Mouse (Mus musculus) hindbrain, embryonic 10.5 days (tissue): ENCODE measurements at regions not wholly inside any gene's neighbourhood (a gene's known extent, or its start where the extent isn't known, plus 50 kb on each side); places are given as distances from the start of the nearest gene placed in this dataset.

Source experiments
- DNase-seq: peaks from one replicate; pipeline ENCODE4 v3.0.0-alpha.2; 2017; ENCODE audit warnings: low spot score
- H3K27ac ChIP-seq: fragments of 300-500 bp; sonication (generic); 2 replicates; pipeline ENCODE4 v1.5.1; 2016; ENCODE audit warnings: mild to moderate bottlenecking, moderate library complexity
- H3K27me3 ChIP-seq: fragments of 300-500 bp; sonication (generic); 2 replicates; pipeline ENCODE4 v1.6.1; 2016; ENCODE audit warnings: mild to moderate bottlenecking; ENCODE audit not compliant: poor library complexity, insufficient read depth, severe bottlenecking
- H3K36me3 ChIP-seq: fragments of 300-500 bp; sonication (generic); 2 replicates; pipeline ENCODE4 v1.6.1; 2016; ENCODE audit warnings: mild to moderate bottlenecking, moderate library complexity
- H3K4me1 ChIP-seq: fragments of 300-500 bp; sonication (generic); replicated peaks from 2 replicates; pipeline ENCODE4 v1.6.1; 2016; ENCODE audit warnings: mild to moderate bottlenecking
- H3K4me3 ChIP-seq: fragments of 300-500 bp; sonication (generic); 2 replicates; pipeline ENCODE4 v1.5.1; 2016; ENCODE audit warnings: mild to moderate bottlenecking, moderate library complexity
- H3K9me3 ChIP-seq: fragments of 300-500 bp; sonication (generic); 2 replicates; pipeline ENCODE4 v1.6.1; 2016; ENCODE audit warnings: mild to moderate bottlenecking, moderate library complexity
- WGBS: fragments of 180-500 bp; shearing (Covaris S2); methylation state at CpG from one replicate; pipeline ENCODE4 v1.1.7; 2016; 5-methylcytosine and 5-hydroxymethylcytosine counted together

DNA sequence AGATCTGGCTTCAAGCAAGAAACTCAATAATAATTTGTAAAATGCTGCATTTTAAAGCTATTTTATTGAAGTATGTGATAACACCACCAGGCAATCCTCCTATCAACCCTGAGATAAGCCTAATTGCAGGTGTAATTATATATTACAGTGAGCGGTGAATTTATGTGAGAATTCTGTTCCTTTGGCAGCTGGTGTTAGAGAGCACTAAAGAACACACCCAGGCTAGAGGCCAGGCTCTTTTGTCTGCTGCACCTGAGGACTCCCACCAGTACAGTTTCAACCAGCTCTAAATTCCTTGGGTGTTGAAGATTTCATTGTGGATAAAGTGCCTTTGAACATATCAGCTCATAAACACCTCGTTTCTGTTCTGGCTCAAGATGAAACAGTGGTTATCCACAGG is 77.6 kb upstream of the Kdr start:
- H3K9me3 ChIP-seq = no peaks in the 10 kb centered on the region
- 86% methylated on average over 2 of the region's 2 CpGs for WGBS
- no peak for DNase-seq

DNA sequence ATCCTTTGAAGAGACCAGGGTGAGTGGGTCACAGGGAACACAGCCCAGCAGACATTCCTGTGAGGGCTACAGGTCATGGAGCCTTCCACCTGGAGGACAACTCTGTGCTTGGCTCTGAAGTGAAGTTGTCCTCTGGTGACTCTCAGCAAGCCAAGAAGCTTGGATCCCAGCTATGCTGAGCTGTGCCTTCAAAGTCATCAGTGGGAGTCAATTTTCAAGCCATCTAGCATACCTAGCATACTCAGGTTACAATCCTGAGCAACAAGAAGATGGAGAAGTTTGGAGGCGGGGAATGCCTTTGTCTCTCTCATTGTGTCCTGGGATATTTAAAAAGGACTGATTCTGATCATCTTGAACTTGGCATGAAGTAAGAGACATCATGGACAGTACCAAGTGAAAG is 74.5 kb upstream of the Kdr start:
- Histone ChIP-seq H3K27ac (no peak overlapping the region), H3K4me3 (no peak overlapping the region), H3K36me3 (no peaks in the 10 kb centered on the region), H3K9me3 (no peaks in the 10 kb centered on the region), H3K27me3 (no peaks in the 10 kb centered on the region), H3K4me1 (no peaks in the 10 kb centered on the region)
- WGBS = 96% methylated on average over 1 of the region's 1 CpGs
- DNase-seq = no peak

More for the DNA sequence above, 77.6 kb upstream of the Kdr start:
- H3K27me3 ChIP-seq = no peaks in the 10 kb centered on the region
- no peak overlapping the region for H3K4me3 ChIP-seq
- no peaks in the 10 kb centered on the region for H3K4me1 ChIP-seq
- H3K36me3 ChIP-seq = no peaks in the 10 kb centered on the region
- H3K27ac ChIP-seq = no peak overlapping the region

DNA sequence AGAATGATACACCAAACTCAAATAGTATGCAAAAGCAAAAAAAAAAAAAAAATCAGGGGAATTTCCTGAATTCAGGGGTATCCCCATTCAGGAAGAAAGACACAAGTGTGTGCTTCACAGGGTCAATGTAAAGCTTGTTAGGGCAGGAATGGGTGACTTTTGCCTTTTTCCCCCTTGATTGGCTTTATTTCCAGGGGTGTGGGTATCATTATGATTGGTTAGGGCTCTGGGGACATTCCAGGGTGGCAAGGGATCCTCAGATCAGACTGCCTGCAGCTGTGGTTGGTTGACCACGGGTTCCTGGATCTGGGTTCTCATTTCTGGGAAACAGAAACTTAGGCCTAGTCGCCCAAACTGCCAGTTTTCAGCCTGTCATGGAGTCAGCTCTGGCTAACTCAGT is 73.4 kb upstream of the Kdr start:
- Histone ChIP-seq H3K4me1 (no peaks in the 10 kb centered on the region), H3K36me3 (no peaks in the 10 kb centered on the region), H3K9me3 (no peaks in the 10 kb centered on the region), H3K27me3 (no peaks in the 10 kb centered on the region), H3K27ac (no peak overlapping the region), H3K4me3 (no peak overlapping the region)
- DNase-seq = no peak
- WGBS = 84% methylated on average over 2 of the region's 2 CpGs

DNA sequence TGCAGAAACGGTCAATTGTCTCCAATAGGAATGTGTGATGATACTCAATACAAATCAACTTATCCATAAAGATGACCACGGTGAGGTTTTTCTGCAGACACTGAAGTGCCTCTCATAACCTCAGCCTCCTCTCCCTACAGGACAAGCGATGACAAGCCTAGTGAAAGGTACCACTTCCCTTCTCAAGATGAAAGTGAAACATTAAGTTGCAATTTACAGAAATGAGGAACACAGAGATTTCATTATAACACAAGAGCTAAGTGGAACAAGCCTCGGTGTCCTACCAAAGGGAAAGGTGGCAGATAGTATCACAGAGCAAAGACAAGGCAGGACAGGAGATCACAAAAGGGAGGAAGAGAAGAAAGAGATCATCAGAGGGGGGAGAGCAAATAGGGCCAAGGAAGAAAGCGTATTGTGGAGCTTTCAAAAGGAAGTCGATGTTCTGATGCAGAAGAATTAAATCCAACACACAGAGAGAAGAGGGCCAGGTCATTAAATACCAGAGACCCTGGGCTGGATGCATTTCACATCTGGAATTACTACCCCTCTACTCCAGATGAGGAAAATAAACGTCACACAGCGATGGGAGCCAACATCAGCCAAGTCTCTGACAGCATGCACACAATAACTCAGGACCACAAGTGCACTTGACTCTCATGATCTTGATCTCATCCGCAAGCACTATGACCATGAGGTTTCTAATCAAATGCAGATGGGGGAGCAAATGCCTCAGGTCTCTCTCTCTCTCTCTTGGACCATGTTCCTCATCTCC is 70.0 kb upstream of the Kdr start:
- Histone ChIP-seq H3K9me3 (no peaks in the 10 kb centered on the region), H3K4me1 (no peaks in the 10 kb centered on the region), H3K4me3 (no peak overlapping the region), H3K27me3 (no peaks in the 10 kb centered on the region), H3K27ac (no peak overlapping the region), H3K36me3 (no peaks in the 10 kb centered on the region)
- DNase-seq = no peak
- 85% methylated on average over 9 of the region's 9 CpGs for WGBS

DNA sequence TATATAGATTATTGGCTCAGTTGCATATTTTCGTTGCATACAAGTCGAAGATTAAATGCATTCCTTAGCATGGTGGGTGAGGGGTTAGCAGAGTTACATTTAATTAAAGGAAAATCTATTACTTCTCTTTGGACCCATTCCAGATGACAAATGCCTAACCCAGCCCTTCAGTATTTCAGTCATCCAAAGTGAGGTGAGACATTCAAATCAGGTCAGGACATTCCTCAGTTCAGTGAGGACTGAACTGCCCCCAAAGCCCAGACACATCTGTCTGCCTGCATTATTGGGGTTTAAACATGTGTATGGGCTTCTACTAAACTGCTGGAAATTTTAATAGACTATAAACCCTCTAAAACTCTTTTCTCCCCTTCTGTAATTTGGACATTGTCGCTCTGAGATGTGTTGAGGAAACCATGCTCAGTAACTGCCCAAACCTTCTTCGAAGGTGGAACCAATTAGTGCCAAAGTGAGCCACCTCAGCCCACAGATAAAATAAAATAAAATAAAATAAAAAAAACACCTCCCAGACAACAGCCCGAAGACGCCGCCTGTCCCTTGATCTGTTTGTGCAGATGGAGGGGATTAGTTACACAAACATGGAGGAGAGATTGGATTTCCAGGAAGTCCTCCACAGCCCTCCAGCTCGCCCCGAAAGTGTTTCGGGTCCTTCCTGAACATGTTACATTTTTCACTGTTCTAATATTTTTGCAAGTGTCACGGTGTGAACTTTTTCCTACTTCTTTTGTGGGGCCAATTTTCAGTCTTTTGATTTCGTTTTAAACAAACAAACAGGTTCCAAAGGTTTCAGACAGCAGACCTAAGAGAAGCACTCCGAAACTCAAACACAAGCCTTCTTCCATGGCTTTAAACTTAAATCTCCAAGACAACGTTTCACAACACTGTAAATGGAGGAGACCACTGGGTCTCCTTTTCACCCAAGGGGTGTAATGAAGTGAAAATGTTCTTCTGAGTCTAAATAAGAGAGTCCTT is 65.6 kb upstream of the Kdr start:
- 0 out of 2 replicates have a peak, but pooled peaks cover 4% of the 10 kb centered on the region for H3K4me1 ChIP-seq
- peak; percentile 25 for DNase-seq
- H3K27ac ChIP-seq = no peak overlapping the region
- H3K27me3 ChIP-seq = no peaks in the 10 kb centered on the region
- H3K9me3 ChIP-seq = 0 out of 2 replicates have a peak, but pooled peaks cover 3% of the 10 kb centered on the region
- H3K4me3 ChIP-seq = no peak overlapping the region
- H3K36me3 ChIP-seq = no peaks in the 10 kb centered on the region
- 69% methylated on average over 14 of the region's 14 CpGs for WGBS

DNA sequence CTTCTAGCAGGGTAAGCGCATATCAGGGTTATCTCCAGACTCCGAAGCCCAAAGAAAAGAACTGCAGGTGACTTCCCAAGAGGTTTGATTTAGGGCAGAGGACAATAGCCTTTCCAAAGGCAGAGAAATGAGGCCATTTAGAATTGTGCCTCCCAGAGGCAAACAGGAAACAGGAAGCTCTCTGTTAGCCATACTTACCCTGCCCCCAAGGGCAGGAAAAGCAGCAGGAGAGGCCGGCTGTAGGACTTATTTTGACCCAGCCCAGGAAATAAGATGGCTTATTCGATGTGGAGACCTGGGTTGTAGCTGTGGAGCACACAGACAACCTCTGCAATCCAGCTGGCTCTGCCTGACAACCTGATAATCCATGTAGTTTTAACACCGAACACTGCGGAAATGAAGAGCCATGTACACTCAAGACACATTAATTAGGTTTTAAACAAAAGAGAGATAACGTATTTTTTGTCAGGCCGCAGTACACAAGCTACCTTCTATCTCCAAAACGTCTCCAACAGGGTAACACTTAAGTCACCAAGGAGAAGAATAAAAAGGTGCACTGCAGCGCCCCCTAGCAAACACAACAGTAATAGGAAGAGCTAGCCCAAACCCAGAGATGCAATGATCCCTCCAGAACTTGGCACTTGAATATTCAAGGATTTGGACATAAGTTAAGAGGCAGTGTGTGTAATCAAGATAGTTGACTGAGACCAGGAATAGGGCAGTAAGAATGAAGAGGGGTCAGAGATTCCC is 62.4 kb upstream of the Kdr start:
- H3K4me1 ChIP-seq = 0 out of 2 replicates have a peak, but pooled peaks cover 4% of the 10 kb centered on the region
- H3K27me3 ChIP-seq = no peaks in the 10 kb centered on the region
- 68% methylated on average over 10 of the region's 10 CpGs for WGBS
- H3K27ac ChIP-seq = no peak overlapping the region
- H3K9me3 ChIP-seq = peaks cover 7% of the 10 kb centered on the region; the same call in 1 of the 2 replicates
- H3K36me3 ChIP-seq = no peaks in the 10 kb centered on the region
- H3K4me3 ChIP-seq = no peak overlapping the region
- no peak for DNase-seq

DNA sequence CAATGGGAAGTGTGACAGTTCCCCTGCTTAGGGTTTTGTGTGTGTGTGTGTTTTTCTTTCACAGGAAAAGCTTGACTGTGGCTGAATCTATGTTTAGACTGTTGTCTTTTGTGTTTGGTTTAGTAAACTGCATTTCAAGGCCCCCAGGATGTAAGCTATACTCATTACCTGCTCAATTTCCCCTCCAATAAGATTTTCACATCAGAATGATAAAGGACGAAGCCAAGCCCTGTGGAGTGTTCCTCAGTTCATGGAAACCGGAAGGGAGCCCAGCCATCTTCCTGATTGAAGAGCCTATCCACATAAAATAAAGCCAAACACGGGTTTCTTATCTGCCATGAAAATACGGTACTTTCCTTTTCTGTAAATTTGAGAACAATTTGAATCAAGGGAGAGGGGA is 50.5 kb upstream of the Kdr start:
- no peak overlapping the region for H3K4me3 ChIP-seq
- no peaks in the 10 kb centered on the region for H3K36me3 ChIP-seq
- H3K4me1 ChIP-seq = peaks cover 19% of the 10 kb centered on the region; the same call in 1 of the 2 replicates
- H3K9me3 ChIP-seq = no peaks in the 10 kb centered on the region
- no peaks in the 10 kb centered on the region; the same call in 1 of the 2 replicates for H3K27me3 ChIP-seq
- no peak for DNase-seq
- WGBS = 42% methylated on average over 4 of the region's 4 CpGs
- peak overlapping the region; percentile 29; the same call in 1 of the 2 replicates for H3K27ac ChIP-seq
